Mouse (Mus musculus) MEL (cell line): ENCODE data around the gene Pigf. TPM values are rescaled to one million over a fixed set of nuclear protein-coding genes. Genes with fewer than 3 reads are reported as not detected.
A peak's percentile ranks its signal among the peaks of the same experiment; 100 is the strongest.

Experiments used
- DNase-seq: peaks from one replicate; pipeline ENCODE4 v3.0.0; 2011; ENCODE audit warnings: low read depth, low spot score
- H3K27ac ChIP-seq: 2 replicates; pipeline ENCODE4 v1.5.1; 2012; ENCODE audit warnings: low read depth, mild to moderate bottlenecking, control low read depth, low read length, moderate library complexity; ENCODE audit not compliant: control insufficient read depth
- H3K27me3 ChIP-seq, 2 experiments: fragments of 150-350 bp in 1 of 2; sonication (generic) in 1 of 2; 2 replicates each; pipeline ENCODE4 v1.6.1; 2012; ENCODE audit warnings: low read length in 2 of 2, mild to moderate bottlenecking in 2 of 2, improper control_type of control experiment in 1 of 2, moderate library complexity in 1 of 2; ENCODE audit not compliant: insufficient read depth in 2 of 2, control insufficient read depth in 1 of 2
- H3K36me3 ChIP-seq, 2 experiments: 2 replicates each; pipeline ENCODE4 v1.6.1; 2012 to 2014; ENCODE audit warnings: low read length in 2 of 2, improper control_type of control experiment in 1 of 2, inconsistent platforms in 1 of 2, mild to moderate bottlenecking in 1 of 2; ENCODE audit not compliant: insufficient read depth in 2 of 2, control insufficient read depth in 1 of 2
- H3K4me1 ChIP-seq, 2 experiments: fragments of 150-350 bp in 1 of 2; sonication (generic) in 1 of 2; 2 replicates each; pipeline ENCODE4 v1.6.1; 2012; ENCODE audit warnings: low read length in 2 of 2, improper control_type of control experiment in 1 of 2, mild to moderate bottlenecking in 1 of 2; ENCODE audit not compliant: insufficient read depth in 2 of 2, control insufficient read depth in 1 of 2
- H3K4me3 ChIP-seq, 2 experiments: fragments of 150-350 bp in 1 of 2; sonication (generic) in 1 of 2; 2 replicates each; pipeline ENCODE4 v1.5.1; 2012; ENCODE audit warnings: low read depth in 2 of 2, low read length in 2 of 2, mild to moderate bottlenecking in 2 of 2, moderate library complexity in 2 of 2, control low read depth in 1 of 2, improper control_type of control experiment in 1 of 2; ENCODE audit not compliant: control insufficient read depth in 1 of 2, insufficient read depth in 1 of 2
- H3K79me2 ChIP-seq: 2 replicates; pipeline ENCODE4 v1.6.1; 2012; ENCODE audit warnings: mild to moderate bottlenecking, low read length, moderate library complexity; ENCODE audit not compliant: control insufficient read depth, poor library complexity, insufficient read depth
- H3K9ac ChIP-seq: 2 replicates; pipeline ENCODE4 v1.6.1; 2012; ENCODE audit warnings: low read depth, mild to moderate bottlenecking, control low read depth, low read length, moderate library complexity; ENCODE audit not compliant: control insufficient read depth, poor library complexity, severe bottlenecking
- H3K9me3 ChIP-seq: fragments of 150-350 bp; sonication (generic); replicated peaks from 2 replicates; pipeline ENCODE4 v1.6.1; 2012; ENCODE audit warnings: mild to moderate bottlenecking, low read length, improper control_type of control experiment, moderate library complexity; ENCODE audit not compliant: insufficient read depth
- BHLHE40 ChIP-seq: IDR thresholded peaks from 2 replicates; pipeline ENCODE4 v1.6.1; 2012; ENCODE audit warnings: low read depth, mild to moderate bottlenecking, inconsistent platforms, low read length, improper control_type of control experiment, borderline replicate concordance
- CHD1 ChIP-seq: IDR thresholded peaks from 2 replicates; pipeline ENCODE4 v1.6.1; 2012; ENCODE audit warnings: low read depth, mild to moderate bottlenecking, inconsistent platforms, low read length, improper control_type of control experiment
- CHD2 ChIP-seq: IDR thresholded peaks from 2 replicates; pipeline ENCODE4 v1.6.1; 2011; ENCODE audit warnings: low read length, improper control_type of control experiment
- CTCF ChIP-seq, 3 experiments: IDR thresholded peaks in 2 of 3; conservative IDR thresholded peaks in 1 of 3; 2 replicates each; pipeline ENCODE4 v1.5.1; 2011 to 2012; ENCODE audit warnings: low read length in 3 of 3, low read depth in 2 of 3, mild to moderate bottlenecking in 2 of 3, improper control_type of control experiment in 1 of 3, inconsistent platforms in 1 of 3, mixed read lengths in 1 of 3, moderate library complexity in 1 of 3; ENCODE audit not compliant: control insufficient read depth in 1 of 3, insufficient read depth in 1 of 3, poor library complexity in 1 of 3, severe bottlenecking in 1 of 3
- E2F4 ChIP-seq: IDR thresholded peaks from 2 replicates; pipeline ENCODE4 v1.6.1; 2011; ENCODE audit warnings: low read depth, low read length, improper control_type of control experiment, borderline replicate concordance
- ELF1 ChIP-seq: IDR thresholded peaks from 2 replicates; pipeline ENCODE4 v1.6.1; 2014; ENCODE audit warnings: low read depth, mild to moderate bottlenecking, inconsistent platforms, low read length, improper control_type of control experiment, moderate library complexity
- EP300 ChIP-seq, 2 experiments: IDR thresholded peaks; 2 replicates each; pipeline ENCODE4 v1.6.1; 2011; ENCODE audit warnings: improper control_type of control experiment in 2 of 2, low read length in 2 of 2, low read depth in 1 of 2, mild to moderate bottlenecking in 1 of 2
- ETS1 ChIP-seq: IDR thresholded peaks from 2 replicates; pipeline ENCODE4 v1.6.1; 2012; ENCODE audit warnings: low read depth, mild to moderate bottlenecking, inconsistent platforms, low read length, improper control_type of control experiment, moderate library complexity
- GABPA ChIP-seq: IDR thresholded peaks from 2 replicates; pipeline ENCODE4 v1.6.1; 2012; ENCODE audit warnings: low read depth, mild to moderate bottlenecking, inconsistent platforms, low read length, improper control_type of control experiment, moderate library complexity
- GATA1 ChIP-seq: IDR thresholded peaks from 2 replicates; pipeline ENCODE4 v1.6.1; 2011; ENCODE audit warnings: low read depth, low read length, improper control_type of control experiment
- HCFC1 ChIP-seq: IDR thresholded peaks from 2 replicates; pipeline ENCODE4 v1.6.1; 2012; ENCODE audit warnings: low read depth, mild to moderate bottlenecking, inconsistent platforms, low read length, improper control_type of control experiment, moderate library complexity
- JUND ChIP-seq: IDR thresholded peaks from 2 replicates; pipeline ENCODE4 v1.6.1; 2011; ENCODE audit warnings: low read depth, mild to moderate bottlenecking, improper control_type of control experiment, low read length
- KAT2A ChIP-seq: conservative IDR thresholded peaks from 2 replicates; pipeline ENCODE4 v1.6.1; 2012; ENCODE audit warnings: low read depth, low read length, improper control_type of control experiment, inconsistent platforms
- MAFK ChIP-seq: IDR thresholded peaks from 2 replicates; pipeline ENCODE4 v1.6.1; 2011; ENCODE audit warnings: low read depth, mild to moderate bottlenecking, low read length, improper control_type of control experiment, borderline replicate concordance
- MAX ChIP-seq: IDR thresholded peaks from 2 replicates; pipeline ENCODE4 v1.6.1; 2011; ENCODE audit warnings: low read length, improper control_type of control experiment
- MAZ ChIP-seq: IDR thresholded peaks from 2 replicates; pipeline ENCODE4 v1.6.1; 2012; ENCODE audit warnings: low read depth, mild to moderate bottlenecking, inconsistent platforms, low read length, improper control_type of control experiment
- MEF2A ChIP-seq: IDR thresholded peaks from 2 replicates; pipeline ENCODE4 v1.6.1; 2014; ENCODE audit warnings: low read depth, mild to moderate bottlenecking, inconsistent platforms, low read length, improper control_type of control experiment; ENCODE audit not compliant: poor library complexity, insufficient replicate concordance, severe bottlenecking; ENCODE audit errors: extremely low read depth
- MXI1 ChIP-seq: IDR thresholded peaks from 2 replicates; pipeline ENCODE4 v1.6.1; 2011; ENCODE audit warnings: mild to moderate bottlenecking, low read depth, low read length, improper control_type of control experiment
- MYB ChIP-seq: IDR thresholded peaks from 2 replicates; pipeline ENCODE4 v1.6.1; 2011; ENCODE audit warnings: mild to moderate bottlenecking, low read depth, low read length, improper control_type of control experiment
- MYC ChIP-seq: IDR thresholded peaks from 2 replicates; pipeline ENCODE4 v1.6.1; 2011; ENCODE audit warnings: low read depth, mild to moderate bottlenecking, low read length, improper control_type of control experiment, moderate library complexity
- NELFE ChIP-seq: IDR thresholded peaks from 2 replicates; pipeline ENCODE4 v1.6.1; 2011; ENCODE audit warnings: low read depth, low read length, improper control_type of control experiment
- POLR2A ChIP-seq, 2 experiments: IDR thresholded peaks; 2 replicates each; pipeline ENCODE4 v1.6.1; 2011 to 2012; ENCODE audit warnings: low read length in 2 of 2, mild to moderate bottlenecking in 2 of 2, control low read depth in 1 of 2, improper control_type of control experiment in 1 of 2, low read depth in 1 of 2, moderate library complexity in 1 of 2; ENCODE audit not compliant: control insufficient read depth in 1 of 2, insufficient read depth in 1 of 2, poor library complexity in 1 of 2
- POLR2AphosphoS2 ChIP-seq: IDR thresholded peaks from 2 replicates; pipeline ENCODE4 v1.6.1; 2011; ENCODE audit warnings: low read length, improper control_type of control experiment
- POLR2AphosphoS5 ChIP-seq: IDR thresholded peaks from 2 replicates; pipeline ENCODE4 v1.6.1; 2012; ENCODE audit warnings: low read depth, borderline replicate concordance, mild to moderate bottlenecking, inconsistent platforms, low read length, moderate library complexity, mixed read lengths
- RAD21 ChIP-seq: IDR thresholded peaks from 2 replicates; pipeline ENCODE4 v1.6.1; 2011; ENCODE audit warnings: mild to moderate bottlenecking, low read depth, low read length, improper control_type of control experiment
- RCOR1 ChIP-seq: IDR thresholded peaks from 2 replicates; pipeline ENCODE4 v1.6.1; 2012; ENCODE audit warnings: low read depth, mild to moderate bottlenecking, inconsistent platforms, low read length, improper control_type of control experiment
- SIN3A ChIP-seq: IDR thresholded peaks from 2 replicates; pipeline ENCODE4 v1.6.1; 2012; ENCODE audit warnings: low read length, improper control_type of control experiment, inconsistent platforms
- SMC3 ChIP-seq: IDR thresholded peaks from 2 replicates; pipeline ENCODE4 v1.6.1; 2011; ENCODE audit warnings: low read depth, low read length, improper control_type of control experiment
- TAL1 ChIP-seq: IDR thresholded peaks from 2 replicates; pipeline ENCODE4 v1.6.1; 2012; ENCODE audit warnings: mild to moderate bottlenecking, inconsistent platforms, low read length, moderate library complexity, mixed read lengths
- TBP ChIP-seq: IDR thresholded peaks from 2 replicates; pipeline ENCODE4 v1.8.0; 2011; ENCODE audit warnings: low read depth, low read length, improper control_type of control experiment
- UBTF ChIP-seq: IDR thresholded peaks from 2 replicates; pipeline ENCODE4 v1.6.1; 2012; ENCODE audit warnings: low read depth, mild to moderate bottlenecking, inconsistent platforms, low read length, improper control_type of control experiment, moderate library complexity, borderline replicate concordance; ENCODE audit not compliant: insufficient read depth
- USF1 ChIP-seq: IDR thresholded peaks from 2 replicates; pipeline ENCODE4 v1.6.1; 2014; ENCODE audit warnings: low read depth, mild to moderate bottlenecking, inconsistent platforms, low read length, improper control_type of control experiment, moderate library complexity
- USF2 ChIP-seq, 2 experiments: IDR thresholded peaks; 2 replicates each; pipeline ENCODE4 v1.6.1; 2011 to 2012; ENCODE audit warnings: improper control_type of control experiment in 2 of 2, low read length in 2 of 2, borderline replicate concordance in 1 of 2, inconsistent platforms in 1 of 2, low read depth in 1 of 2, mild to moderate bottlenecking in 1 of 2; ENCODE audit not compliant: insufficient read depth in 1 of 2
- ZC3H11A ChIP-seq: IDR thresholded peaks from 2 replicates; pipeline ENCODE4 v1.6.1; 2012; ENCODE audit warnings: low read depth, mild to moderate bottlenecking, inconsistent platforms, low read length, improper control_type of control experiment
- ZKSCAN1 ChIP-seq: IDR thresholded peaks from 2 replicates; pipeline ENCODE4 v1.6.1; 2012; ENCODE audit warnings: low read depth, mild to moderate bottlenecking, inconsistent platforms, low read length, improper control_type of control experiment, moderate library complexity
- ZMIZ1 ChIP-seq: IDR thresholded peaks from 2 replicates; pipeline ENCODE4 v1.6.1; 2012; ENCODE audit warnings: low read depth, mild to moderate bottlenecking, inconsistent platforms, low read length, improper control_type of control experiment, moderate library complexity
- ZNF384 ChIP-seq: IDR thresholded peaks from 2 replicates; pipeline ENCODE4 v1.6.1; 2012; ENCODE audit warnings: low read depth, mild to moderate bottlenecking, inconsistent platforms, low read length, improper control_type of control experiment
- polyA plus RNA-seq, 2 experiments: library from polyadenylated mRNA; stranded (reverse) in 1 of 2; unstranded in 1 of 2; fragments of >175 nt in 1 of 2; fragments of >200 nt in 1 of 2; gene quantifications; 2 replicates each; pipeline versions ENCODE4 v1.2.1 to v1.2.4; 2012; ENCODE audit warnings: low replicate concordance in 2 of 2, low read depth in 1 of 2; ENCODE audit not compliant: insufficient read length in 2 of 2, insufficient read depth in 1 of 2, missing spikeins in 1 of 2
- total RNA-seq: library from RNA; depleted of rRNA; stranded (reverse); fragments of 300-350 nt; gene quantifications from 2 replicates; pipeline ENCODE4 v1.2.3, GENCODE M21; 2012

The Pigf gene
- total and polyA plus RNA-seq, 3 experiments: 19.2 to 24.8 TPM; not detected in 1

DNA sequence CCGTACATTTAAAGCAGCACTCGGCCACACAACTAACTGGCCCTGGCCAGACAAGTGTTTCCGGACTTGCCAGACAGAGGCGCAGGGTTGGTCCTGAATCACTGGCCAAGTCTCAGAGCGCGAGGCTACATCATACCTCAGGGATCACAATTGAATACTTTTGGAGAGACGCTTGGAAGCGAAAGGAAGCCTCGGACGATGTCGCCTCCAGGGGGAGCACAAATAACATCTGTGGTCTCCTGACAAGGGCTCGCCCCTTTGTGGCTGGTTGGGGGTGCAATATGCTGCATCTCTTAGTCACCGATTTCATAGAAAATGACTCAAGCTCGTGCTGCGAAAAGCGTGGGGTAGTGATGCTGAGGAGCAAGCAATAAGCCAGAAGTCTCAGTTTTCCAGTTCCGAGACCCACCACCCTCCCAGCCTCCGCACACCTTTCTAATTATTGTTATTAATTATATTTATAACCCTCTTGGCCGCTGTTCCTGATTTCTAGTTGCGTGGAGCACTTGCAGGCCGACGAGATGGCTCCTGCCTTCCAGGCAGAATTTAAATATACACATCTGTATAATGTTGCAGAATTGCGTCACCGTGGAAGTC lies 62.8 kb downstream of the Pigf start:
- H3K27ac ChIP-seq: peak overlapping the region; percentile 68
- DNase-seq: peak; percentile 91
- peak overlapping the region; percentile 89 for H3K9ac ChIP-seq
- H3K4me1 ChIP-seq: peaks cover 3 to 10% of the 10 kb centered on the region in 2 experiments; a peak in 2 of 4 replicates
- peaks cover 4% of the 10 kb centered on the region; the same call in 1 of the 2 replicates for H3K79me2 ChIP-seq
- H3K4me3 ChIP-seq: peak overlapping the region; percentile 81 to 87
- no peaks in the 10 kb centered on the region for H3K9me3 ChIP-seq
- no peaks in the 10 kb centered on the region for H3K27me3 ChIP-seq
- H3K36me3 ChIP-seq: peaks cover 0 to 3% of the 10 kb centered on the region in 2 experiments; a peak in 2 of 4 replicates
- 0 out of 2 replicates have a peak, but pooled peaks have one; percentile 39 for TF ChIP-seq TBP
- TF ChIP-seq POLR2AphosphoS2: no peak
- peak; percentile 26; the same call in 1 of the 2 replicates for TF ChIP-seq ETS1
- TF ChIP-seq CHD1: no peak
- TF ChIP-seq RAD21: peak; percentile 53
- peak; percentile 42 for TF ChIP-seq SIN3A
- TF ChIP-seq HCFC1: no peak
- no peak for TF ChIP-seq GABPA
- TF ChIP-seq MAZ: peak; percentile 24
- peak; percentile 30; the same call in 1 of the 2 replicates for TF ChIP-seq MXI1
- peak; percentile 48 to 77 (median 72); a peak in 5 of 6 replicates for TF ChIP-seq CTCF (IDR thresholded peaks at IDR 0.05 in 2 of 3, conservative IDR thresholded peaks at IDR 0.05 in 1 of 3; ENCODE audit: control insufficient read depth in 1 of 3, insufficient read depth in 1 of 3, low read depth in 2 of 3, low read length in 3 of 3, poor library complexity in 1 of 3, severe bottlenecking in 1 of 3)
- TF ChIP-seq EP300 (IDR thresholded peaks at IDR 0.05; ENCODE audit: low read depth in 1 of 2, low read length in 2 of 2): no peak
- peak; percentile 72 for TF ChIP-seq SMC3
- TF ChIP-seq MAFK: no peak
- TF ChIP-seq RCOR1: no peak
- no peak for TF ChIP-seq UBTF
- no peak for TF ChIP-seq USF1
- TF ChIP-seq BHLHE40: no peak
- no peak for TF ChIP-seq ZNF384
- TF ChIP-seq MAX: no peak
- TF ChIP-seq TAL1: peak; percentile 25; the same call in 1 of the 2 replicates
- no peak for TF ChIP-seq POLR2AphosphoS5
- no peak for TF ChIP-seq CHD2
- TF ChIP-seq ELF1: no peak
- TF ChIP-seq USF2 (IDR thresholded peaks at IDR 0.05; ENCODE audit: borderline replicate concordance in 1 of 2, insufficient read depth in 1 of 2, low read depth in 1 of 2, low read length in 2 of 2): no peak
- TF ChIP-seq GATA1: no peak
- no peak for TF ChIP-seq MYC
- TF ChIP-seq POLR2A (IDR thresholded peaks at IDR 0.05; ENCODE audit: control insufficient read depth in 1 of 2, insufficient read depth in 1 of 2, low read depth in 1 of 2, low read length in 2 of 2, poor library complexity in 1 of 2): 0 out of 4 replicates have a peak, but pooled peaks of 1 of the 2 experiments have one; percentile 6
- no peak for TF ChIP-seq JUND
- no peak for TF ChIP-seq MEF2A
- TF ChIP-seq ZMIZ1: no peak
- no peak for TF ChIP-seq ZKSCAN1
- TF ChIP-seq NELFE: no peak; the same call in 1 of the 2 replicates
- no peak for TF ChIP-seq KAT2A
- no peak; the same call in 1 of the 2 replicates for TF ChIP-seq ZC3H11A
- TF ChIP-seq MYB: no peak
- no peak for TF ChIP-seq E2F4
